Mouse (Mus musculus): ENCODE data around the gene Bscl2.
"Not testable (repeated sequence)": the region's sequence is repeated elsewhere in the genome, so short reads cannot be mapped to it uniquely, and the experiment has no call there.

The Bscl2 gene

GRCm38 (mm10) chr19:8871267-8872186, 34.3 kb downstream of the Bscl2 start, which contains the start of gene Ubxn1:
Gene Ubxn1, plus strand, starts transcription at chr19:8871496.
- peak; percentile 92 for DNase-seq (ENCODE audit: low read depth, low spot score)

GRCm38 (mm10) chr19:8872266-8872840, 35.1 kb downstream of the Bscl2 start:
- DNase-seq (ENCODE audit: low read depth, low spot score) = no peak

GRCm38 (mm10) chr19:8875031-8875430, 37.8 kb downstream of the Bscl2 start:
- no peak for DNase-seq (ENCODE audit: low read depth, low spot score)

- peak; percentile 80 for DNase-seq (ENCODE audit: low read depth, low spot score)
These were observed 43.2 kb downstream of the Bscl2 start, which contains the start of gene Uqcc3 for GRCm38 (mm10) chr19:8880311-8881033. Gene Uqcc3, minus strand, starts transcription at chr19:8880923.

GRCm38 (mm10) chr19:8881034-8881392, 43.7 kb downstream of the Bscl2 start:
- no peak for DNase-seq (ENCODE audit: low read depth, low spot score)

GRCm38 (mm10) chr19:8883616-8884015, 46.3 kb downstream of the Bscl2 start, which contains the start of the genes Lbhd1 and Gm49403:
Gene Lbhd1, plus strand, starts transcription at chr19:8883732.
Gene Gm49403, plus strand, starts transcription at chr19:8883930.
- peak; percentile 84 for DNase-seq (ENCODE audit: low read depth, low spot score)

- no peak for DNase-seq (ENCODE audit: low read depth, low spot score)
These were observed 49.8 kb downstream of the Bscl2 start for GRCm38 (mm10) chr19:8886916-8887584.

GRCm38 (mm10) chr19:8887585-8888463, 50.6 kb downstream of the Bscl2 start:
- DNase-seq (ENCODE audit: low read depth, low spot score) = no peak

- DNase-seq (ENCODE audit: low read depth, low spot score) = peak; percentile 88
These were observed 51.5 kb downstream of the Bscl2 start, which contains the start of the genes 1810009A15Rik and Gm49416 for GRCm38 (mm10) chr19:8888511-8889385. Gene 1810009A15Rik, plus strand, starts transcription at chr19:8888853. Gene Gm49416, plus strand, starts transcription at chr19:8888926.

GRCm38 (mm10) chr19:8892829-8893766, 55.8 kb downstream of the Bscl2 start, which contains the start of gene Ints5:
Gene Ints5, plus strand, starts transcription at chr19:8893005.
- peak; percentile 84 for DNase-seq (ENCODE audit: low read depth, low spot score)

GRCm38 (mm10) chr19:8895397-8895960, 58.2 kb downstream of the Bscl2 start:
- no peak for DNase-seq (ENCODE audit: low read depth, low spot score)

GRCm38 (mm10) chr19:8896231-8896630, 59.0 kb downstream of the Bscl2 start:
- not testable (repeated sequence) for DNase-seq (ENCODE audit: low read depth, low spot score)

GRCm38 (mm10) chr19:8897211-8897864, 60.1 kb downstream of the Bscl2 start:
- DNase-seq (ENCODE audit: low read depth, low spot score) = not testable (repeated sequence)

GRCm38 (mm10) chr19:8897865-8898495, 60.7 kb downstream of the Bscl2 start, which contains the start of gene Ganab:
Gene Ganab, plus strand, starts transcription at chr19:8898071.
- peak; percentile 93 for DNase-seq (ENCODE audit: low read depth, low spot score)
